Mouse (Mus musculus) cerebellum, adult 2 months (tissue): ENCODE measurements around the gene Akr1b8.

Experiments
- CTCF ChIP-seq: fragments of 200-500 bp; IDR thresholded peaks from 2 replicates; pipeline ENCODE4 v1.5.1; 2011; ENCODE audit warnings: low read depth, mild to moderate bottlenecking, control low read depth, low read length, moderate library complexity, borderline replicate concordance; ENCODE audit not compliant: insufficient read depth
- POLR2A ChIP-seq: fragments of 200-500 bp; IDR thresholded peaks from 2 replicates; pipeline ENCODE4 v1.6.1; 2011; ENCODE audit warnings: low read length, control low read depth, borderline replicate concordance; ENCODE audit not compliant: insufficient read depth

DNA sequence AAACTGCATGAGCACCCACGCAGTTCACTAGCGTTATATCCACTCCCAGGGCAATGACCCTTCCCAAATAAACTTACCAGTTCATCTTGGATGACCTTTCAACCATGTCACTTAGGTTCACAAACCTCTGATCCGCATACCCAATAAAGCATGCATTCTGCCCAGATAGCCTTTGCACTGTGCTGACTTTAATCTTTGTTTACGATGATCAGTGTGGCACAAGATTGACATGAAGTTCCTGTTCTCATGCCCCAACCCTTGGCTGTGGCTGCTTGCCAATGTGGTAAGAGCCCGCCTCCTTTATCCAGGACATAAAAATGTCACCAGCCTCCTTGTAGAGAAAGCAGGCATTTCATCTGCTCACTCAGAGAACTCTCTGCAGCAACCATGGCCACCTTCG is 58.1 kb downstream of the Akr1b8 start, which contains the start of gene Akr1b7:
- TF ChIP-seq CTCF, result no peak
- no peak for TF ChIP-seq POLR2A
